14 mouse cellular contexts compared by ENCODE assay signal in genomic region chr4:152013036-152013813, GRCm38 (mm10). TPM values are rescaled to one million over a fixed set of nuclear protein-coding genes. Genes with fewer than 3 reads are reported as not detected.
DNase-seq lines count a peak whose midpoint lies in the region; ATAC-seq lines count a peak whose summit lies in the region.
"Had no signal": no experiment of that assay in that cellular context is flagged by ENCODE, and none has a peak within 500 bp of the region (broad histone marks: within the 10 kb centered on the region; RNA-seq: fewer than 3 reads in every experiment).

No protein-coding gene starts in this region.

- no peak for ATAC-seq in hindbrain, embryonic 13.5 days (ENCODE audit: low FRiP score)
- ATAC-seq in hindbrain, embryonic 11.5 days (ENCODE audit: low FRiP score): no peak

- DNase-seq in hindbrain, embryonic 11.5 days (ENCODE audit: low spot score): no peak
- DNase-seq in ovary, postnatal 36 days (ENCODE audit: low spot score): peak; percentile 64
- DNase-seq in ovary, postnatal 10 days (ENCODE audit: low spot score): no peak
- peak; percentile 32 to 56 for DNase-seq in heart, postnatal 36 days
- no peak for DNase-seq in left cerebral cortex, adult 9 months (ENCODE audit: low spot score in 2 of 2)
- no peak for DNase-seq in layer of hippocampus, postnatal 14 days (ENCODE audit: low spot score in 2 of 2)
- DNase-seq in testis, postnatal 14 days (ENCODE audit: low spot score): no peak
- DNase-seq: adrenal gland, adult 2 months; midbrain, embryonic 14.5 days had no signal

- H3K4me3 ChIP-seq in hindbrain, embryonic 13.5 days: no peak overlapping the region
- H3K4me3 ChIP-seq in hindbrain, embryonic 11.5 days (ENCODE audit: low read depth, low read length): no peak overlapping the region
- H3K4me3 ChIP-seq: embryonic facial prominence, embryonic 10.5 days; forebrain, embryonic 10.5 days; lung, embryonic 15.5 days had no signal

- no peaks in the 10 kb centered on the region for H3K9me3 ChIP-seq in hindbrain, embryonic 13.5 days
- H3K9me3 ChIP-seq in hindbrain, embryonic 11.5 days (ENCODE audit: control insufficient read depth, low read length): no peaks in the 10 kb centered on the region
- H3K9me3 ChIP-seq: embryonic facial prominence, embryonic 10.5 days; forebrain, embryonic 10.5 days; lung, embryonic 15.5 days had no signal

- H3K4me1 ChIP-seq in hindbrain, embryonic 13.5 days (replicated peaks): peaks cover 35% of the 10 kb centered on the region
- peaks cover 7% of the 10 kb centered on the region for H3K4me1 ChIP-seq in hindbrain, embryonic 11.5 days (replicated peaks; ENCODE audit: control insufficient read depth, insufficient read depth, low read length)

- WGBS in hindbrain, embryonic 13.5 days: 87% methylated on average over 12 of the region's 12 CpGs
- WGBS in hindbrain, embryonic 11.5 days: 86% methylated on average over 12 of the region's 12 CpGs

- no peak overlapping the region for H3K27ac ChIP-seq in hindbrain, embryonic 13.5 days
- H3K27ac ChIP-seq in hindbrain, embryonic 11.5 days (ENCODE audit: low read depth, low read length): no peak overlapping the region
- H3K27ac ChIP-seq: embryonic facial prominence, embryonic 10.5 days; forebrain, embryonic 10.5 days; kidney, postnatal 0 days; lung, embryonic 15.5 days had no signal

- peak overlapping the region; percentile 43; the same call in 1 of the 2 replicates for H3K9ac ChIP-seq in hindbrain, embryonic 13.5 days
- no peak overlapping the region for H3K9ac ChIP-seq in hindbrain, embryonic 11.5 days (ENCODE audit: low read depth, low read length)
- H3K9ac ChIP-seq: lung, embryonic 15.5 days had no signal

- peaks cover 33% of the 10 kb centered on the region for H3K36me3 ChIP-seq in hindbrain, embryonic 13.5 days
- no peaks in the 10 kb centered on the region for H3K36me3 ChIP-seq in hindbrain, embryonic 11.5 days (ENCODE audit: control insufficient read depth, insufficient read depth, low read length)

- intact Hi-C loops in heart, postnatal 36 days (cut with DNase I): no loop called here

- peaks cover 29% of the 10 kb centered on the region for H3K27me3 ChIP-seq in hindbrain, embryonic 13.5 days
- H3K27me3 ChIP-seq in hindbrain, embryonic 11.5 days (ENCODE audit: control insufficient read depth, insufficient read depth, low read length): peaks cover 14% of the 10 kb centered on the region
- H3K27me3 ChIP-seq: lung, embryonic 15.5 days had no signal

- H3K4me2 ChIP-seq in hindbrain, embryonic 13.5 days: no peak overlapping the region
- no peak overlapping the region for H3K4me2 ChIP-seq in hindbrain, embryonic 11.5 days (replicated peaks; ENCODE audit: low read depth, low read length)
- H3K4me2 ChIP-seq: lung, embryonic 15.5 days had no signal

RNA-seq across cellular contexts. Expression of gene Klhl21, which starts 4.6 kb away (rescaled TPM):
- 3.2 and 3.7 TPM in 2 replicates for polyA plus RNA-seq in hindbrain, embryonic 13.5 days (2015; fragmentation: Nextera tagmentation; extraction: Ambion mirVana)
- polyA plus RNA-seq in hindbrain, embryonic 11.5 days (2014; fragmentation: Nextera tagmentation; extraction: Ambion mirVana): 2.7 and 3.0 TPM in 2 replicates
- 10 to 100 TPM; 86.2 to 91.5 TPM for total RNA-seq in heart, postnatal 36 days (2021)
- total RNA-seq in layer of hippocampus, postnatal 14 days (2021): 10 to 100 TPM; 16.4 to 18.6 TPM

RNA-seq across cellular contexts. Expression of gene Zbtb48, which starts 14.2 kb away (rescaled TPM):
- polyA plus RNA-seq in hindbrain, embryonic 13.5 days (2015; fragmentation: Nextera tagmentation; extraction: Ambion mirVana): 17.1 and 19.6 TPM in 2 replicates
- 18.0 and 19.6 TPM in 2 replicates for polyA plus RNA-seq in hindbrain, embryonic 11.5 days (2014; fragmentation: Nextera tagmentation; extraction: Ambion mirVana)
- 1 to 10 TPM; 3.5 to 4.4 TPM for total RNA-seq in heart, postnatal 36 days (2021)
- total RNA-seq in layer of hippocampus, postnatal 14 days (2021): 10 to 100 TPM; 12.2 to 14.4 TPM

RNA-seq across cellular contexts. Expression of gene Phf13, which starts 17.2 kb away (rescaled TPM):
- polyA plus RNA-seq in hindbrain, embryonic 13.5 days (2015; fragmentation: Nextera tagmentation; extraction: Ambion mirVana): 18.4 and 20.0 TPM in 2 replicates
- 15.2 and 19.4 TPM in 2 replicates for polyA plus RNA-seq in hindbrain, embryonic 11.5 days (2014; fragmentation: Nextera tagmentation; extraction: Ambion mirVana)
- total RNA-seq in heart, postnatal 36 days (2021): 1 to 10 TPM; 6.4 to 7.0 TPM
- 10 to 100 TPM; 11.8 to 13.3 TPM for total RNA-seq in layer of hippocampus, postnatal 14 days (2021)

RNA-seq across cellular contexts. Expression of gene Thap3, which starts 24.4 kb away (rescaled TPM):
- polyA plus RNA-seq in hindbrain, embryonic 13.5 days (2015; fragmentation: Nextera tagmentation; extraction: Ambion mirVana): 35.9 and 36.7 TPM in 2 replicates
- polyA plus RNA-seq in hindbrain, embryonic 11.5 days (2014; fragmentation: Nextera tagmentation; extraction: Ambion mirVana): 20.0 and 20.4 TPM in 2 replicates
- 10 to 100 TPM; 12.8 to 12.9 TPM for total RNA-seq in heart, postnatal 36 days (2021)
- 10 to 100 TPM; 18.9 to 22.0 TPM for total RNA-seq in layer of hippocampus, postnatal 14 days (2021)

RNA-seq across cellular contexts. Expression of gene Tas1r1, which starts 25.1 kb away (rescaled TPM):
- 1.5 and 1.6 TPM in 2 replicates for polyA plus RNA-seq in hindbrain, embryonic 13.5 days (2015; fragmentation: Nextera tagmentation; extraction: Ambion mirVana)
- polyA plus RNA-seq in hindbrain, embryonic 11.5 days (2014; fragmentation: Nextera tagmentation; extraction: Ambion mirVana): 0.62 and 0.84 TPM in 2 replicates
- total RNA-seq in heart, postnatal 36 days (2021): not detected
- total RNA-seq in layer of hippocampus, postnatal 14 days (2021): under 1 TPM; 0.38 to 0.92 TPM
- polyA plus RNA-seq: adrenal gland, adult 2 months had no signal

Comparison
In these comparisons a context has a peak if more than half of its experiments do, and no peak if none do; other contexts are left out.
1. DNase-seq: peak in ovary, postnatal 36 days (single experiment) and heart, postnatal 36 days (2 of 2); none in hindbrain, embryonic 11.5 days (single experiment), ovary, postnatal 10 days (single experiment), left cerebral cortex, adult 9 months (0 of 2), layer of hippocampus, postnatal 14 days (0 of 2) and testis, postnatal 14 days (single experiment).
2. RNA of gene Klhl21, which starts 4.6 kb away (total RNA-seq): 86.2 to 91.5 TPM in heart, postnatal 36 days; 16.4 to 18.6 TPM in layer of hippocampus, postnatal 14 days; every median in the first group is over 4 times any median in the second.